8 mouse cellular contexts compared by ENCODE assay signal in genomic region chr2:3657811-3658730, GRCm38 (mm10).
A peak's percentile ranks its signal among the peaks of the same experiment; 100 is the strongest.
DNase-seq lines count a peak whose midpoint lies in the region; ATAC-seq and TF ChIP-seq lines count a peak whose summit lies in the region.

No protein-coding gene starts in this region.

- in situ Hi-C loops in Patski (cut with MboI; ENCODE audit: low pct_unique_long_range_greater_than_20kb) = no loop called here

- no peaks in the 10 kb centered on the region for H3K36me3 ChIP-seq in heart, embryonic 16.5 days (ENCODE audit: control insufficient read depth, insufficient read depth)
- H3K36me3 ChIP-seq in stomach, postnatal 0 days (ENCODE audit: control insufficient read depth, insufficient read depth, low read length) = no peaks in the 10 kb centered on the region

- TF ChIP-seq EP300 in stomach, postnatal 0 days (optimal IDR thresholded peaks at IDR 0.05) = no peak

- no peak overlapping the region for H3K27ac ChIP-seq in layer of hippocampus, adult 2 months
- peak overlapping the region; percentile 68 for H3K27ac ChIP-seq in heart, embryonic 16.5 days (ENCODE audit: low read length)
- H3K27ac ChIP-seq in stomach, postnatal 0 days (replicated peaks) = peak overlapping the region; percentile 61; the same call in 1 of the 2 replicates

- WGBS in heart, embryonic 16.5 days = 66% methylated on average over 11 of the region's 11 CpGs
- 49% methylated on average over 9 of the region's 11 CpGs for WGBS in stomach, postnatal 0 days

- no peak for TF ChIP-seq CTCF in layer of hippocampus, adult 2 months (conservative IDR thresholded peaks at IDR 0.05)
- TF ChIP-seq CTCF in Patski (IDR thresholded peaks at IDR 0.05) = no peak
- no peak for TF ChIP-seq CTCF in stomach, postnatal 0 days (IDR thresholded peaks at IDR 0.05; ENCODE audit: low read depth)

- H3K9me3 ChIP-seq in heart, embryonic 16.5 days (replicated peaks; ENCODE audit: control insufficient read depth, low read length) = no peaks in the 10 kb centered on the region
- no peaks in the 10 kb centered on the region for H3K9me3 ChIP-seq in stomach, postnatal 0 days (ENCODE audit: control insufficient read depth, low read length)

- H3K4me1 ChIP-seq in heart, embryonic 16.5 days (ENCODE audit: control insufficient read depth, insufficient read depth, low read length) = peaks cover 12% of the 10 kb centered on the region; the same call in 1 of the 2 replicates
- no peaks in the 10 kb centered on the region for H3K4me1 ChIP-seq in stomach, postnatal 0 days (replicated peaks; ENCODE audit: control insufficient read depth, insufficient read depth)

- no peaks in the 10 kb centered on the region for H3K27me3 ChIP-seq in Patski
- H3K27me3 ChIP-seq in heart, embryonic 16.5 days (ENCODE audit: control insufficient read depth, insufficient read depth, low read length) = no peaks in the 10 kb centered on the region
- H3K27me3 ChIP-seq in stomach, postnatal 0 days (ENCODE audit: control insufficient read depth, insufficient read depth, low read length) = no peaks in the 10 kb centered on the region

- no peak overlapping the region for H3K9ac ChIP-seq in heart, embryonic 16.5 days (ENCODE audit: low read length)
- no peak overlapping the region for H3K9ac ChIP-seq in stomach, postnatal 0 days (ENCODE audit: low read length)

- no peak overlapping the region for H3K4me3 ChIP-seq in layer of hippocampus, adult 2 months
- H3K4me3 ChIP-seq in heart, embryonic 16.5 days (ENCODE audit: low read length) = no peak overlapping the region
- H3K4me3 ChIP-seq in stomach, postnatal 0 days (ENCODE audit: low read depth, low read length) = no peak overlapping the region

- DNase-seq in layer of hippocampus, adult 9-11 months = peak; percentile 74
- no peak for DNase-seq in layer of hippocampus, adult 2 months (ENCODE audit: low spot score in 2 of 2)
- peak; percentile 27 for DNase-seq in Patski (ENCODE audit: low read depth, low spot score)
- peak; percentile 40 for DNase-seq in lung, postnatal 10 days
- DNase-seq in stomach, postnatal 0 days (ENCODE audit: low spot score) = peak; percentile 40
- no peak for DNase-seq in frontal cortex, adult 2 months (ENCODE audit: extremely low spot score in 1 of 2, low spot score in 1 of 2)
- DNase-seq in layer of hippocampus, adult 9-10 months (ENCODE audit: low spot score) = no peak

- CTCF ChIA-PET in Patski (lab: Charles Lee) = interaction anchor here (2.1 kb wide), 1 partner anchor 47 kb away, joined by 7 read pairs; no protein-coding TSS in a partner anchor

- POLR2A ChIA-PET in Patski (lab: Charles Lee) = no interaction called here

- no peak for ATAC-seq in Patski
- peak; percentile 50 for ATAC-seq in heart, embryonic 16.5 days (replicated peaks; ENCODE audit: extremely low read depth, insufficient read depth, low FRiP score)
- ATAC-seq in stomach, postnatal 0 days (ENCODE audit: low FRiP score, low TSS enrichment) = peak; percentile 15; the same call in 1 of the 2 replicates

- no peak overlapping the region for H3K4me2 ChIP-seq in heart, embryonic 16.5 days (ENCODE audit: low read depth, low read length)
- no peak overlapping the region for H3K4me2 ChIP-seq in stomach, postnatal 0 days (replicated peaks; ENCODE audit: low read depth)

Comparison
In these comparisons a context has a peak if more than half of its experiments do, and no peak if none do; other contexts are left out.
1. DNase-seq: peak in layer of hippocampus, adult 9-11 months (single experiment), Patski (single experiment), lung, postnatal 10 days (single experiment) and stomach, postnatal 0 days (single experiment); none in layer of hippocampus, adult 2 months (0 of 2), frontal cortex, adult 2 months (0 of 2) and layer of hippocampus, adult 9-10 months (single experiment).